ENCODE assay signal across 8 mouse cellular contexts in the genomic region with DNA sequence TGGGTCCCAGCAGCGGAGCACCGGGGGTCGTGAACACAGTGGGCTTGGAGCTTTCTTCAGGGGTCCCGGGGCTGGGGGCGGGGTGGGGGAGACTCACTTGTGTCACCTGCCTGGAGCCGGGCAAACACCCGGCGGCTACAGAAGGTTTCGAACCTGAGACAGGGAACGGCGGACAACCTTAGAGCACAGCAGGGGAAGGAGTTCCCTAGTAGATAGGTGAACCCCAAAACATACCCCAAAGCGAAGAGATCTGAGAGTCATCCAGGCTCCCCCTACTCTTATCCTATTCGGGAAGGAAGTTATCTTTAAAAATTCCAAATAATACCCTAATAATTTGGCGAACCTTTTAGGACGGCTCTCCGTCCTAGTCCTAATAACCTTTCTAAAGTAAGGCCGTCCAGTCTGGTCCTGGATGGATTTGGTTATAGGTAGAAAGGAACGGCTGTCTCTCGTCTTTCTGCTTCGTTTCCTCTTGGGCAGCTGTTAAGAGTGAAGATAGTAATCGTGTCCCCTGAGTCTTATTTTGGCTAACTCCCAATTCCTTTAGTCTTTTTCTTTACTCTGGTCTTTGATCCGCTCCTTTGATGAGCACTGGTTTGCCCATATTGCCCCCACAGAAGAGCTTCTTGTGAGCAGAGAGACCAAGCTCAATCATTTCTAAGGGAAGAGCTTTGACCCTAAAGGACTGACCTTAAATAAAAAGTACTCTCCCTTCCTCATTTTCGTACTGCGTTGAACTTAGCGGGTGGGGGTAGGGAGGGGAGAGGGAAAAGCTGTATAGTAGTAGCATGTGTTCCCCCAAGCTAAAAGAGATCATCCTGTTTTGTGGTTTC. TPM values are rescaled to one million over a fixed set of nuclear protein-coding genes. Genes with fewer than 3 reads are reported as not detected.
A peak's percentile ranks its signal among the peaks of the same experiment; 100 is the strongest.
DNase-seq lines count a peak whose midpoint lies in the region; ATAC-seq and TF ChIP-seq lines count a peak whose summit lies in the region.

No protein-coding gene starts in this region.

- peak overlapping the region; percentile 97 for H3K9ac ChIP-seq in lung, embryonic 15.5 days
- H3K9ac ChIP-seq in heart, embryonic 14.5 days (ENCODE audit: low read length) = peak overlapping the region; percentile 98
- H3K9ac ChIP-seq in liver, embryonic 14.5 days (replicated peaks) = peak overlapping the region; percentile 93
- peak overlapping the region; percentile 93 for H3K9ac ChIP-seq in stomach, embryonic 14.5 days (replicated peaks; ENCODE audit: low read depth, low read length)

- peaks cover 26% of the 10 kb centered on the region for H3K4me1 ChIP-seq in lung, embryonic 15.5 days
- H3K4me1 ChIP-seq in heart, embryonic 14.5 days (ENCODE audit: control insufficient read depth in 2 of 2, insufficient read depth in 2 of 2, low read length in 2 of 2) = peaks cover 8 to 26% of the 10 kb centered on the region in 2 experiments
- H3K4me1 ChIP-seq in liver, embryonic 14.5 days (replicated peaks; ENCODE audit: control insufficient read depth in 2 of 2, insufficient read depth in 2 of 2, low read length in 1 of 2) = peaks cover 25 to 34% of the 10 kb centered on the region in 2 experiments
- H3K4me1 ChIP-seq in stomach, embryonic 14.5 days (ENCODE audit: control insufficient read depth, insufficient read depth, low read length) = peaks cover 8% of the 10 kb centered on the region; the same call in 1 of the 2 replicates

- WGBS in lung, embryonic 15.5 days = 1% methylated on average over 25 of the region's 25 CpGs
- 1% methylated on average over 25 of the region's 25 CpGs for WGBS in heart, embryonic 14.5 days
- WGBS in liver, embryonic 14.5 days (ENCODE audit: insufficient replicate concordance) = 3% methylated on average over 25 of the region's 25 CpGs
- WGBS in stomach, embryonic 14.5 days = 2% methylated on average over 25 of the region's 25 CpGs

- no peaks in the 10 kb centered on the region for H3K36me3 ChIP-seq in lung, embryonic 15.5 days
- no peaks in the 10 kb centered on the region for H3K36me3 ChIP-seq in heart, embryonic 14.5 days (ENCODE audit: control insufficient read depth, insufficient read depth, low read length)
- no peaks in the 10 kb centered on the region for H3K36me3 ChIP-seq in liver, embryonic 14.5 days (replicated peaks; ENCODE audit: control insufficient read depth, insufficient read depth, low read depth)
- H3K36me3 ChIP-seq in stomach, embryonic 14.5 days (ENCODE audit: control insufficient read depth, insufficient read depth, low read length) = no peaks in the 10 kb centered on the region

- no peak for TF ChIP-seq EP300 in liver, embryonic 14.5 days (IDR thresholded peaks at IDR 0.05; ENCODE audit: low read depth)

- H3K4me3 ChIP-seq in lung, embryonic 15.5 days = peak overlapping the region; percentile 98
- H3K4me3 ChIP-seq in heart, embryonic 14.5 days (ENCODE audit: control insufficient read depth in 1 of 2, insufficient read depth in 1 of 2, low read depth in 1 of 2, low read length in 2 of 2) = peak overlapping the region; percentile 90 to 98
- peak overlapping the region; percentile 86 to 96 for H3K4me3 ChIP-seq in liver, embryonic 14.5 days (ENCODE audit: insufficient read depth in 1 of 2, low read depth in 2 of 2, low read length in 2 of 2)
- H3K4me3 ChIP-seq in stomach, embryonic 14.5 days (ENCODE audit: low read depth, low read length) = peak overlapping the region; percentile 98

- no peaks in the 10 kb centered on the region for H3K9me3 ChIP-seq in lung, embryonic 15.5 days
- no peaks in the 10 kb centered on the region for H3K9me3 ChIP-seq in heart, embryonic 14.5 days (ENCODE audit: control insufficient read depth, low read length)
- H3K9me3 ChIP-seq in liver, embryonic 14.5 days (ENCODE audit: control insufficient read depth, low read length) = no peaks in the 10 kb centered on the region
- no peaks in the 10 kb centered on the region for H3K9me3 ChIP-seq in stomach, embryonic 14.5 days (ENCODE audit: control insufficient read depth, low read depth, low read length)

- no peak for DNase-seq in lung, postnatal 25 days (ENCODE audit: low spot score)
- peak; percentile 26 for DNase-seq in brain, adult 2 months (ENCODE audit: low read depth, low spot score)
- peak in 1 of 3 experiments; percentile 16 for DNase-seq in liver, embryonic 14.5 days (ENCODE audit: low read depth in 3 of 3, low spot score in 3 of 3)
- DNase-seq in urinary bladder, adult 18-20 months (ENCODE audit: low spot score in 2 of 2) = no peak
- DNase-seq in frontal cortex, adult 2 months (ENCODE audit: extremely low spot score in 1 of 2, low spot score in 1 of 2) = no peak

- H3K4me2 ChIP-seq in lung, embryonic 15.5 days = peak overlapping the region; percentile 64
- peak overlapping the region; percentile 72 for H3K4me2 ChIP-seq in heart, embryonic 14.5 days (ENCODE audit: low read length)
- H3K4me2 ChIP-seq in liver, embryonic 14.5 days (ENCODE audit: low read depth) = peak overlapping the region; percentile 78
- peak overlapping the region; percentile 67 for H3K4me2 ChIP-seq in stomach, embryonic 14.5 days (replicated peaks; ENCODE audit: low read depth, low read length)

- no peak for TF ChIP-seq CTCF in liver, embryonic 14.5 days (IDR thresholded peaks at IDR 0.05; ENCODE audit: low read depth)

- no peaks in the 10 kb centered on the region for H3K27me3 ChIP-seq in lung, embryonic 15.5 days
- H3K27me3 ChIP-seq in heart, embryonic 14.5 days (ENCODE audit: control insufficient read depth, insufficient read depth, low read length) = no peaks in the 10 kb centered on the region
- no peaks in the 10 kb centered on the region for H3K27me3 ChIP-seq in liver, embryonic 14.5 days (ENCODE audit: control insufficient read depth, insufficient read depth, low read length)
- H3K27me3 ChIP-seq in stomach, embryonic 14.5 days (ENCODE audit: control insufficient read depth, insufficient read depth, low read length) = no peaks in the 10 kb centered on the region

- peak overlapping the region; percentile 98 for H3K27ac ChIP-seq in lung, embryonic 15.5 days
- H3K27ac ChIP-seq in heart, embryonic 14.5 days (replicated peaks in 1 of 2; ENCODE audit: control insufficient read depth in 1 of 2, insufficient read depth in 1 of 2, low read depth in 2 of 2, low read length in 2 of 2) = peak overlapping the region; percentile 88 to 96
- H3K27ac ChIP-seq in liver, embryonic 14.5 days = peak overlapping the region; percentile 43
- H3K27ac ChIP-seq in stomach, embryonic 14.5 days (ENCODE audit: low read length) = peak overlapping the region; percentile 97

- ATAC-seq in lung, embryonic 15.5 days (ENCODE audit: borderline replicate concordance, extremely low read depth, low FRiP score, low TSS enrichment) = peak; percentile 36; the same call in 1 of the 2 replicates
- no peak; the same call in 1 of the 2 replicates for ATAC-seq in heart, embryonic 14.5 days (ENCODE audit: insufficient number of reproducible peaks, insufficient read depth, low FRiP score, low read depth)
- peak; percentile 52 for ATAC-seq in liver, embryonic 14.5 days (ENCODE audit: insufficient read depth)
- ATAC-seq in stomach, embryonic 14.5 days (ENCODE audit: insufficient number of reproducible peaks, insufficient read depth, low FRiP score, low read depth) = no peak; the same call in 1 of the 2 replicates

RNA-seq across cellular contexts. Expression of gene Scmh1, which starts 0.9 kb away (rescaled TPM):
- 34.8 and 43.2 TPM in 2 replicates for polyA plus RNA-seq in lung, embryonic 15.5 days (2015; fragmentation: Nextera tagmentation; extraction: Ambion mirVana)
- polyA plus RNA-seq in heart, embryonic 14.5 days (2014; fragmentation: Nextera tagmentation; extraction: Ambion mirVana) = 81.6 and 85.3 TPM in 2 replicates
- polyA plus RNA-seq in liver, embryonic 14.5 days (2012; rRNA removed) = 11.0 and 12.5 TPM in 2 replicates
- 12.3 and 14.2 TPM in 2 replicates for polyA plus RNA-seq in liver, embryonic 14.5 days (2014; fragmentation: Nextera tagmentation; extraction: Ambion mirVana)
- polyA plus RNA-seq in stomach, embryonic 14.5 days (2014; fragmentation: Nextera tagmentation; extraction: Ambion mirVana) = 49.9 and 55.2 TPM in 2 replicates
- polyA plus RNA-seq in frontal cortex, adult 2 months (2012; rRNA removed) = 93.0 and 95.1 TPM in 2 replicates

Comparison
In these comparisons a context has a peak if more than half of its experiments do, and no peak if none do; other contexts are left out.
1. ATAC-seq: peak in lung, embryonic 15.5 days (single experiment) and liver, embryonic 14.5 days (single experiment); none in heart, embryonic 14.5 days (single experiment) and stomach, embryonic 14.5 days (single experiment).
2. H3K27ac ChIP-seq: peak in every context shown above with its lines; median percentile 98 in lung, embryonic 15.5 days; 97 in stomach, embryonic 14.5 days; 92 in heart, embryonic 14.5 days; 43 in liver, embryonic 14.5 days.
3. Peak in every context shown above with its lines, with median percentiles within 50 percentile points of each other: H3K4me2 ChIP-seq, H3K4me3 ChIP-seq and H3K9ac ChIP-seq.